Mouse (Mus musculus): ENCODE measurements around the gene Gm14406.
"Not testable (repeated sequence)": the region's sequence is repeated elsewhere in the genome, so short reads cannot be mapped to it uniquely, and the experiment has no call there.

The Gm14406 gene

DNA sequence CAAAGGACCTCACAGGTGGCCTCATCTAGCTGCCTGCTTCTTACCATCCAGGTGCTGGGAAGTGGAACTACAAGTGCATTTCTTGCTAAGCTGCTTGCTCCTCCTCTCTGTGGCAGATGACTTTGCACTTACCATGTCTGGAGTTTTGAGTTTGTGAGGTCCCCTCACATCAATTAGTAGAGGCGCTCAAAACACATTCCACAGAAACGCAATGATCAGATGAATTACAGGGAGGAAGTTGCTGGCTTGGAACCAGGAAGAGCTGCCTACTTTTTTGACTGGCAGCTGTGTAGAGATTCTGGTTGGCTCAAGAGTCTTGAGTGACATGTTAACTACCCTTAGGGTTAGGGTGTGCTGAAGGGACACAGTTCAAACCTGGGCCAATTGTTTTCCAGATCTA is at the start of gene Gm14406:
Gm14406 (minus strand) TSS at position 213 of the 400 bp plus-strand sequence.
- not testable (repeated sequence) for ATAC-seq (ENCODE audit: low TSS enrichment)

DNA sequence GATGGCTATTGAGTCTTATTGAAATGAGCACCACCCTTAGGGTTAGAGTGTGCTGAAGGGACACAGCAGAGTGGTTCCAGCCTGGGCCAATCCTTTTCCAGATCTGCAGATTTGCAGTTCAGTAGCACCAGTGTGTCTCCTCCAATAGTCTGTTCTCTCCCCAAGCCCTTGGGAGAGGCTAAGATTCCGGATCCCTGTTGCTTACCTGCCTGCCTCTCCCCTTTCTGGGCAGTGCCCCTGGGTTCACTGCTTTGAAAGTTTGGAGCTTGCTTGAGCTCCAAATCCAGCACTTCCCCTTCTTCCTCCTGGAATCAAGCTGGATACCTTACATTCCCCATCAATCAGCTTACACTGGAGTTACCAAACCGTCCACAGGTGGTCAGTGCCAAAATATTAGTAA is 2.9 kb downstream of the Gm14406 start:
- ATAC-seq (ENCODE audit: low TSS enrichment): not testable (repeated sequence)

DNA sequence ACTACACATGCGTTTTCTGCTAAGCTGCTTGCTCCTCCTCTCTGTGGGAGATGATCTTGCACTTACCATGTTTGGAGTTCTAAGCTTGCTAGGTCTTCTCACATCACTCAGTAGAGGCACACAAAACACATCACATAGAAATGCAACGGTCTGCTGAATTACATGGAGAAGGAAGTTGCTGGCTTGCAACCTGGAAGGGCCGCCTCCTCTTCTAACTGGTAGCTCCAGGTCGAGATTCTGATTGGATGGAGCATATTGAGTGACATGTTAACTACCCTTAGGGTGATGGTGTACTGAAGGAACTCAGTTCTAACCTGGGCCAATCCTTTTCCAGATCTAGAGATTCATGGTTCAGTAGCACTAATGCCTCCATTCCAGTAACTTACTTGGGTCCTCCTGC is 18.6 kb downstream of the Gm14406 start:
- not testable (repeated sequence) for ATAC-seq (ENCODE audit: low TSS enrichment)

DNA sequence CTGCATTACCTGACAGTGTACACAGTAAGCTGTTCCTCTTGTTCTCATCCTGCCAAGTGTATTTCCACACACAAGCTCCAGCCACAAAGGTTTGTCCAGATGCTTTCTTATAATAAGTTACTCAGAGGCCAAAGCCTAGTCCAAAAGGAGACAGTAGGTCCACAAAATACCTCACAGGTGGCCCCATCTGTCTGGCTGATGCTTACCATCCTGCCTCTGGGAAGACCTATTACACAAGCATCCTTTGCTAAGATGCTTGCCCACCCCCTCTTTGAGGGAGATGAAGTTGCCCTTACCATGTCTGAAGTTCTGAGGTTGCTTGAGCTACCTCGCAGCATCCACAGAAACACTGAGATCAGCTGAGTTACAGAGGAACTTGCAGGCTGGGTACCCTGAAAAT is 22.7 kb downstream of the Gm14406 start:
- ATAC-seq (ENCODE audit: low TSS enrichment): not testable (repeated sequence)

DNA sequence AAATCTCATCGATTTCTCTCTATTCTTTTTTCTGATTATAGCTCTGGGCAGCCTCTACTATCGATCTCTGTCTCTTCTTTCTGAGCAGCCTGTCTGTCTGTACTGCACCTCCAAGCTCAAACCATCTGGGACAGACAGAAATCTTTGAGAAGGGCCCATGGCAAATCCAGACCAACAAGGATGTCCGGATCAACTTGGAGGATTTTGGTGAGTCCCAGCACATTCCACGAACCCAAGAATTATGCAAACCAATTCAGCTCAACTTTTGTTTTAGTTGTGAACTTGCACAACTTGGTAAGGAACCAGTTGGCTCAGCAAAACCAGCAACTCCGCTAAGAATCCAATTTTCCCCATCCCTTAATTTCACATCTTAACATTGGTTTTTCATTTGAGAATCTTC is 40.3 kb downstream of the Gm14406 start:
- ATAC-seq (ENCODE audit: low TSS enrichment): not testable (repeated sequence)

DNA sequence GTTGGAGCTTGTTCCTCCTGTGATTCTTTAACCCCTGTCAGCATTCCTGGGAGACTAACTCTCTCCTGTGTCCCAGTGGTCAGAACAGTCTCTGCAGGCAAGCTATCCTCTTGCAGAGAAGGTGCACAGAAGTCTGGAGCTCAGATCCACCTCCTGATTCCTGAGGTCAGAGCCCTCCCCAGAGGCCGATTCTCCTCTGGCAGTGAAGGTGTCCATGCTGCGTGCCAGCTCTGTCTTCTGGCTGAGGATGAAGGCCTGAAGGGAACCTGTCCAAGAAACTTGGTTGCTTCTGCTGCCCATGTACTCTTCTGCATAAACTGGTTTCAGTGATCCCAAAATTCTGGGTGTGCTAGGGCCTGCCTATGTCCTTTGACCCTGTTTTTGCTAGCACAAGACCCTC is 40.9 kb downstream of the Gm14406 start:
- not testable (repeated sequence) for ATAC-seq (ENCODE audit: low TSS enrichment)

DNA sequence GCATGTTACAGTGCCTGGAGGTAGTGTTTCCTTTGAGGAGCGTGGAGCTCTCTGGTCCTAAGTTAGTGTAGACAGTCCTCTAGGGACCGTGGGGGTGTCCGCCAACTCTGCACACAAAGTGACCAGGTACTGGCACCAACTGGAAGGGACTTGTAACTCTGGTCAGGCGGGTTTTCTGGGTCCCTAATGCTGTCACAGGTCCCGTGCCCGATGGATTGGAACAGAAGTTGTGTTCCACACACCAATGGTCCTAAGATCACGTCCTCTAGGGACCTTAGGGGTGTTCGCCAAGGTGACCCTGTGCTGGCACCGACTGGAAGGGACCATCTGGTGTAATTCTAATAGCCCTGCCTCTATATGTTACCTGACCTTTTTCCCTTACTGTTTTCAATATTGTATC is 42.1 kb downstream of the Gm14406 start:
- no peak for ATAC-seq (ENCODE audit: low TSS enrichment)

DNA sequence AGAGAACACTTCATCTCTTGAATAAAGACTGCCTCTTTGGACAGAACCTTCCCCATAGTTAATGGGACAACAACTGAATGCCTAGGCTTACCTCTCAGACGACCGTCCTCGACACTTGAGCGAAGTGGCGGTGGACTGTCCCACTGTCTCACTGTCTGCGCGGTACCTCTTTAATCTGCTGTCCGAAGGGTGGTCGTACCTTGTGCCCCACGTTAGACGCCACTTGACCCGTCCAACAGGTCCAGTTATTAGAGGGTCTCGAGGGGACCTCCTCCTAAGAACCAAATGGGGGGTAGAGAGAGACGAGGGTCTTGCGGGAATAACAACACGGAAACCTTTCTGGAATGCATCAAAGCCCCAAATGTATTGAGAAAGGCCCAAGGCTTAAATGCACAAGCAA is 53.8 kb downstream of the Gm14406 start:
- not testable (repeated sequence) for ATAC-seq (ENCODE audit: low TSS enrichment)

DNA sequence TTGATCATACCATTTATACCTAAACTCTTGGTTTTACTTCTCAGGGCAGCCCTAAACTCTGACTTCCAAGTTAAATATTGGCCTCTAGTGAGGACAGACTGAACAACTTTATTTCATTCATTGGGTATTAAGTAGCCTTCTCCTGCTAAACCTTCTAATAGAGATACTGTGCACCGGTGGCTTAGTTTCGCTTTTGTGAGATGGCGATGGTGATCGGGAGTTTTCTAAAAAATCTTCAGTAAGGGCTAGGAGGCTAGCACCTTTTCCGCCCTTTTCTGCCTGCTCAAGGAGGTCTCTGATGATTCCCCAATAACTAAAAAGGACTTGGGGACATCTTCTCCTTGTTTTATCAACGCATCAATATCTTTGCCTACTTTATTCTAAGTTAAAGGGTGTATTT is 54.3 kb downstream of the Gm14406 start:
- not testable (repeated sequence) for ATAC-seq (ENCODE audit: low TSS enrichment)

DNA sequence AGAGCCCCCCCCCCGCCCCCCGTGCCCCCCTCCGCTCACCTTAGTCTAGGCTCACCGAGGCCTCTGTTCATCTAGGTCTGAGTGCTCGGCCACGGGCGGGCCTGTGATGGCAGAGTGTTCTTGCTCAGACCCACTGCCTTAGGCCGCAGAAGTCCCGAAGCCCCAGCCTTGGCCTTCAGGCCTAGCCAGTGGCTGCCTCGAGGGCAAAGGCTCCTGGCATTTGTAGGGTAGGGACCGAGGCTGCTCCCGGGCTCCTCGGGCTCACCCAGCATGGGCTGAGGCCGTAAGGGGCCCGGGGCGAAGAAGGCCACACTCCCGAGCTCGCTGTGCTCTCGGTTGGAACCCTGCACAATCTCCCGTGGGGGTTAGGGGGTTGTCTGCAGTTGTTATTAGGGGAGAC is 54.9 kb downstream of the Gm14406 start:
- ATAC-seq (ENCODE audit: low TSS enrichment): no peak

DNA sequence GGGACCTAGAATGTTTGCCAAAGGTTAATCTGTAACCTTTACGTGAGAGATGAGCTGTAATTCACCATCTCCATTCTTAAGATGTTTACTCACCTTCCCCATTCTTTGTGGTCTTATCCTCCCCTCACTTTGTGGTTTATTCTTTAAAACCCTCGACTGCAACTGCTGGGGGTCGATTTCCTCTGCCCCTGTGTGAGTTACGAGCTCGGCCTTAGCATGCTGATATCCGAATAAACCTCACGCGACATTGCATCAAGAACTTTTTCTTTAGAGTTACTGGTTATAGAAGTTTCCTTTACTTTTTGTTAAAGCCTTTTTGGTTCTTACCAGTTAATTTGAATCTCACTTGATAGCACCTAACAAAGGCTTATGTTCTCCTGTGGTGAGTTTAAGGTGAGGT is 58.0 kb downstream of the Gm14406 start:
- no peak for ATAC-seq (ENCODE audit: low TSS enrichment)
